Mouse (Mus musculus) megakaryocyte, embryonic 14.5 days (primary cell): ENCODE measurements around the gene Zfp687.
"Not testable (repeated sequence)": the region's sequence is repeated elsewhere in the genome, so short reads cannot be mapped to it uniquely, and the experiment has no call there.

Experiments used
- FLI1 ChIP-seq: IDR thresholded peaks from 2 replicates; pipeline ENCODE4 v1.6.1; 2012; ENCODE audit warnings: low read length, inconsistent platforms, mixed read lengths
- GATA1 ChIP-seq: IDR thresholded peaks from 3 replicates; pipeline ENCODE4 v1.6.1; 2012; ENCODE audit warnings: mixed read lengths, low read length, inconsistent platforms, borderline replicate concordance

DNA sequence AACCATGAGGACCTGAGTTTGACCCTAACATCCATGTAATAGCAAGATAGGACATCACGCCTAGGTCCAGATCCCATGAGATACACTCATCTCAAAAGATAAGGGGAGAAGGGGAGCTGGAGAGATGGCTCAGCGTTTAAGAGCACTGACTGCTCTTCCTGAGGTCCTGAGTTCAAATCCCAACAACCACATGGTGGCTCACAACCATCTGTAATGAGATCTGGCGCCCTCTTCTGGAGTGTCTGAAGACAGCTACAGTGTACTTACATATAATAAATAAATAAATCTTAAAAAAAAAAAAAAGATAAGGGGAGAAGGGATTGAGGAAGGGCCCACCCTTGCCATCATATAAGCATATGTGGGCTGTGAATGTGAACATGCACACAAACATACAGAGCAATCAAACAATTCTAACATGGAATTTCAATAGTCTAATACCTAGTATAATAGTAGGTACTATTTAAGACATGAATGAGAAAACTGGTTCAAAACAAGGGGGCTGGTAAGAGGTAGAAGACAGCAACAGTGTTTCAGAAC, 14.1 kb upstream of the Zfp687 start:
- TF ChIP-seq FLI1, GATA1: not testable (repeated sequence)
